Mouse (Mus musculus) heart, embryonic 14.5 days (tissue): ENCODE results near the gene Arih2. TPM values are rescaled to one million over a fixed set of nuclear protein-coding genes. Genes with fewer than 3 reads are reported as not detected.

ENCODE experiments used
- ATAC-seq: fragments of 200-750 bp; cut with Nextera tagmentation; 2 replicates; pipeline ENCODE4 v1.8.0; 2017; ENCODE audit warnings: low read depth, moderate TSS enrichment; ENCODE audit not compliant: insufficient number of reproducible peaks, insufficient read depth, low FRiP score
- H3K27ac ChIP-seq, 2 experiments: fragments of 200-500 bp in 1 of 2; fragments of 300-500 bp in 1 of 2; sonication (generic) in 1 of 2; replicated peaks in 1 of 2; 2 replicates each; pipeline ENCODE4 v1.5.1; 2012 to 2014; ENCODE audit warnings: low read depth in 2 of 2, low read length in 2 of 2, control low read depth in 1 of 2, mild to moderate bottlenecking in 1 of 2, mixed read lengths in 1 of 2; ENCODE audit not compliant: control insufficient read depth in 1 of 2, insufficient read depth in 1 of 2
- H3K27me3 ChIP-seq: fragments of 300-500 bp; sonication (generic); 2 replicates; pipeline ENCODE4 v1.6.1; 2014; ENCODE audit warnings: mild to moderate bottlenecking, low read length, control low read depth; ENCODE audit not compliant: control insufficient read depth, insufficient read depth
- H3K36me3 ChIP-seq: fragments of 300-500 bp; sonication (generic); 2 replicates; pipeline ENCODE4 v1.6.1; 2014; ENCODE audit warnings: mild to moderate bottlenecking, control low read depth, low read length, mixed read lengths; ENCODE audit not compliant: control insufficient read depth, insufficient read depth
- H3K4me1 ChIP-seq, 2 experiments: fragments of 200-500 bp in 1 of 2; fragments of 300-500 bp in 1 of 2; sonication (generic) in 1 of 2; 2 replicates each; pipeline ENCODE4 v1.6.1; 2012 to 2014; ENCODE audit warnings: low read length in 2 of 2, control low read depth in 1 of 2, mixed read lengths in 1 of 2; ENCODE audit not compliant: control insufficient read depth in 2 of 2, insufficient read depth in 2 of 2
- H3K4me2 ChIP-seq: fragments of 300-500 bp; sonication (generic); 2 replicates; pipeline ENCODE4 v1.6.1; 2014; ENCODE audit warnings: mild to moderate bottlenecking, low read length
- H3K4me3 ChIP-seq, 2 experiments: fragments of 200-500 bp in 1 of 2; fragments of 300-500 bp in 1 of 2; sonication (generic) in 1 of 2; 2 replicates each; pipeline ENCODE4 v1.5.1; 2012 to 2014; ENCODE audit warnings: low read length in 2 of 2, mild to moderate bottlenecking in 2 of 2, control low read depth in 1 of 2, low read depth in 1 of 2, moderate library complexity in 1 of 2; ENCODE audit not compliant: control insufficient read depth in 1 of 2, insufficient read depth in 1 of 2
- H3K9ac ChIP-seq: fragments of 300-500 bp; sonication (generic); 2 replicates; pipeline ENCODE4 v1.6.1; 2014; ENCODE audit warnings: mild to moderate bottlenecking, low read length
- H3K9me3 ChIP-seq: fragments of 300-500 bp; sonication (generic); 2 replicates; pipeline ENCODE4 v1.6.1; 2016; ENCODE audit warnings: low read length, control low read depth; ENCODE audit not compliant: control insufficient read depth
- WGBS: fragments of 180-500 bp; shearing (Covaris S2); extraction: QIAGEN DNeasy Blood & Tissue Kit; methylation state at CpG from one replicate; pipeline ENCODE4 v1.1.7; 2014; 5-methylcytosine and 5-hydroxymethylcytosine counted together
- microRNA counts: library from miRNA; unstranded; fragments of <30 nt; microRNA quantifications from one replicate; lab custom pipeline; 2016
- microRNA-seq: library from miRNA; unstranded; fragments of <30 nt; microRNA quantifications from one replicate; pipeline ENCODE4, GENCODE M21; 2016
- polyA plus RNA-seq: library from polyadenylated mRNA; unstranded; fragments of >200 nt; fragmentation: Nextera tagmentation; extraction: Ambion mirVana; gene quantifications from 2 replicates; pipeline ENCODE4 v1.2.1, GENCODE M21; 2014

Arih2 gene
- polyA plus RNA-seq, 1 experiment from 2014 or later, result 34.8 TPM

DNA sequence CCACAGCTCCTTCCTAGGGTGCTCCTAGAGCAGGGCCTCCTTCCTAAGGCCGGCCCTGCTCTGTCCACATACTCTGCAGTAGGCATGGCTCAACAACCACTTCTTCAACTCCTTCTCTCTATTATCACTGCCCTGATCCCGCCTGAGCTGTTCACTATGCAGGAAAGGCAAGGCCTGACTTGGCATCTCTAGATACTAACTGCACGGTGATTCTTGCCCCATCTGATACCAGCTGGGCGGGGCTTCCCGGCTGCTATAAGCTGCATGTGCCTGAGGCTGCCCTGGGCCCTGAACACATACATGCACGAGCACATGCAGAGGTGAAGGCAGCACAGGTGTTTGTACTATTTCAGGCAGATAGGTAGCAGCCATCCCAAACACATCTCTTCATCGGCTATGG lies 85.1 kb downstream of the Arih2 start:
- H3K4me3 ChIP-seq, result no peak overlapping the region
- no peak overlapping the region for H3K9ac ChIP-seq
- no peak overlapping the region for H3K4me2 ChIP-seq
- 82% methylated on average over 7 of the region's 7 CpGs for WGBS
- H3K36me3 ChIP-seq, result peaks cover 51% of the 10 kb centered on the region
- H3K9me3 ChIP-seq, result no peaks in the 10 kb centered on the region
- H3K27me3 ChIP-seq, result no peaks in the 10 kb centered on the region
- ATAC-seq, result no peak
- peaks cover 16 to 31% of the 10 kb centered on the region in 2 experiments for H3K4me1 ChIP-seq
- no peak overlapping the region for H3K27ac ChIP-seq

DNA sequence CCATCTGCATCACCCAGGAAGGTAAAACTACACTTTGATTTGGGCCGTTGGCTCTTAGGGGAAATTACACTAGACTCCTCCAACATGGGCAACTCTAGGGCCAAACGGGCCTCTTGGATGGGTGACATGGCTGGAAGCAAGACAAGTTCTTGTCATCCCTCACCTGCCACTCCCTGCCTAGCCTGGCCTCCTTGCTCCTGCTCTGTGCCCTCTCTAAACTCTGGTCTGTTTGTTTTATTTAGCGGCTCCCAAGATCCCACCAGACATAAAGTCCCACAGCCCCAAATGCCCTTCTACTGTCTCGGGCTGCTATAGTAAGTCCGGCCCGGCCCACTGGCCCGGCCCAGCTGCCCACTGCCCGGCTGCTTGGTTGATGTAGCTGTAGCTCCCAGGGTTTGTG lies 85.5 kb downstream of the Arih2 start:
- H3K9ac ChIP-seq, result no peak overlapping the region
- no peaks in the 10 kb centered on the region for H3K9me3 ChIP-seq
- no peak overlapping the region for H3K4me2 ChIP-seq
- WGBS, result 83% methylated on average over 8 of the region's 8 CpGs
- peaks cover 56% of the 10 kb centered on the region for H3K36me3 ChIP-seq
- ATAC-seq, result no peak
- no peaks in the 10 kb centered on the region for H3K27me3 ChIP-seq
- no peak overlapping the region for H3K4me3 ChIP-seq
- H3K27ac ChIP-seq, result no peak overlapping the region
- peaks cover 15 to 28% of the 10 kb centered on the region in 2 experiments for H3K4me1 ChIP-seq

DNA sequence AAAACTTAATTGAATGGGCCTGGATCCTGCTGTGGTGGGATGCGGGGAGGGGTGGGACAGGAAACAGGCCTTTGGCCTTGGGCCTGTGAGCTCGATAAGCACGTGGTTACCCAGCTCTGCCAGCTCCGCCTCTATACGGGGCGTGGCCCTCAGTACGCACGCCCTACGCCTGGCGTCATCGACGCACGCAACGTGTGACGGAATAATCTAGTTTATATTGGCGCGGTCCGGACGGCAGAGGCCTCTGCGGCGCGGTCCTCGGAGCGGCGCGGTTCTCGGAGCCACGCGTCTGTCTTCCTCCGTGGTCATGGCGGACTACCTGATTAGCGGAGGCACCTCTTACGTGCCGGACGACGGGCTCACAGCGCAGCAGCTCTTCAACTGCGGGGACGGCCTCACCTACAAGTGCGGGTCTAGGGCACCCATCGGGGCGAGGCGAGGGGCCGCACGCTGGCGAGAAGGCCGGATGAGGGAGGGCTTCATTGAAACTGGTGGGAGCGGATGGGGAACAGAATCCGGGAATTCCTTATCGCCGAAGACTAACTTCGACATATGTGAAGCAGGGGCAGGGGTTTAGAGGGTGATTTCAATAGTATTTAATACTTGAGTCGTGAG lies 88.9 kb downstream of the Arih2 start, which contains the start of gene Impdh2:
Gene Impdh2 (plus strand): TSS at position 60 of the 615 bp plus-strand sequence.
- WGBS, result under 1% methylated on average over 51 of the region's 53 CpGs
- H3K27ac ChIP-seq, result peak within 1 kb of the TSS; percentile 80 to 81
- ATAC-seq, result peak; percentile 96
- H3K9ac ChIP-seq, result peak within 1 kb of the TSS; percentile 83
- H3K4me2 ChIP-seq, result peak within 1 kb of the TSS; percentile 89
- peaks cover 5 to 12% of the 10 kb centered on the region in 2 experiments for H3K4me1 ChIP-seq
- peaks cover 82% of the 10 kb centered on the region for H3K36me3 ChIP-seq
- no peaks in the 10 kb centered on the region for H3K9me3 ChIP-seq
- peak within 1 kb of the TSS; percentile 64 to 65 for H3K4me3 ChIP-seq
- no peaks in the 10 kb centered on the region for H3K27me3 ChIP-seq

DNA sequence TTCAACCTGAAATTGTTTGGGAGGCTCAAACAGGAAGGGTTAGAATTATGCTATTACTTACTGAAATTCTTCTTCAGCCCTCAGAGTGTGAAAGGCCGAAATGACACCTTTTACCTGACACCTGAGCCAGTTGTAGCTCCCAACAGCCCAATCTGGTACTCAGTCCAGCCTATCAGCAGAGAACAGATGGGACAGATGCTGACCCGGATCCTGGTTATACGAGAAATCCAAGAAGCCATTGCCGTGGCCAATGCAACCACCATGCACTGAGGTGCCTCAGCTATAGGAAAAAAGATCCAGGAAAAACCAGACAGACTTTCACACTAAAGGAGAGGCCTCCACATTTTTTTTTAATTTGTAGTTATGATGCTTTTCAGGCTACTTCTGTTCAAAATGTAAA lies 90.0 kb downstream of the Arih2 start:
- no peaks in the 10 kb centered on the region for H3K9me3 ChIP-seq
- H3K36me3 ChIP-seq, result peaks cover 82% of the 10 kb centered on the region
- no peaks in the 10 kb centered on the region for H3K27me3 ChIP-seq
- WGBS, result 79% methylated on average over 4 of the region's 4 CpGs
- peaks cover 5 to 12% of the 10 kb centered on the region in 2 experiments for H3K4me1 ChIP-seq
- ATAC-seq, result no peak
- no peak overlapping the region for H3K4me3 ChIP-seq
- no peak overlapping the region for H3K27ac ChIP-seq
- H3K9ac ChIP-seq, result no peak overlapping the region
- no peak overlapping the region for H3K4me2 ChIP-seq

MicroRNAs within 50 kb of the gene (microRNA counts, 519-probe panel; counts per million panel counts)
- microRNA mmu-miR-191 (lab: Ali Mortazavi, UCI), result 4,906 counts per million, percentile 80 among the panel's probes with 10 or more counts
- 322 counts per million, percentile 70 among the panel's probes with 10 or more counts for microRNA mmu-miR-425 (lab: Ali Mortazavi, UCI)

Small RNAs within 50 kb of the gene (microRNA-seq; reads per million reads assigned to microRNA genes)
- not detected for gene Gm24083
- gene Gm26298, result not detected
- not detected for gene Mir191
- 2,083 reads per million, percentile 83 among the genes with 10 or more reads in this experiment for gene Mir425

Other genes starting within 250 kb of the Arih2 start
- 0.73 and 0.88 TPM in 2 replicates for gene Ccdc36, start 220.9 kb downstream of the Arih2 start, polyA plus RNA-seq
- gene BC048562, start 212.9 kb downstream of the Arih2 start, polyA plus RNA-seq, result not detected in 2 replicates
- gene Ccdc71, start 188.9 kb downstream of the Arih2 start, polyA plus RNA-seq, result 31.0 and 31.9 TPM in 2 replicates
- gene Klhdc8b, start 187.8 kb downstream of the Arih2 start, polyA plus RNA-seq, result 87.0 and 94.7 TPM in 2 replicates
- 38.9 and 41.5 TPM in 2 replicates for gene Lamb2, start 169.7 kb downstream of the Arih2 start, polyA plus RNA-seq
- gene Usp19, start 158.8 kb downstream of the Arih2 start, polyA plus RNA-seq, result 54.4 and 57.0 TPM in 2 replicates
- 62.8 and 78.8 TPM in 2 replicates for gene Qars, start 141.7 kb downstream of the Arih2 start, polyA plus RNA-seq
- 85.1 and 91.9 TPM in 2 replicates for gene Qrich1, start 132.6 kb downstream of the Arih2 start, polyA plus RNA-seq
- gene Impdh2, start 89.1 kb downstream of the Arih2 start, polyA plus RNA-seq, result 94.2 and 97.5 TPM in 2 replicates
- gene Ndufaf3, start 82.0 kb downstream of the Arih2 start, polyA plus RNA-seq, result 74.3 and 78.1 TPM in 2 replicates
- gene Dalrd3, start 79.5 kb downstream of the Arih2 start, polyA plus RNA-seq, result 71.8 and 71.9 TPM in 2 replicates
- 39.8 and 46.9 TPM in 2 replicates for gene Wdr6, start 70.6 kb downstream of the Arih2 start, polyA plus RNA-seq
- 16.1 and 20.6 TPM in 2 replicates for gene P4htm, start 51.7 kb downstream of the Arih2 start, polyA plus RNA-seq
- gene Slc25a20, start 12.7 kb upstream of the Arih2 start, polyA plus RNA-seq, result 50.2 and 65.3 TPM in 2 replicates
- 31.5 and 33.5 TPM in 2 replicates for gene Prkar2a, start 39.9 kb upstream of the Arih2 start, polyA plus RNA-seq
- gene Ip6k2, start 134.4 kb upstream of the Arih2 start, polyA plus RNA-seq, result 45.0 and 45.6 TPM in 2 replicates
- 8.5 and 10.5 TPM in 2 replicates for gene Nckipsd, start 159.0 kb upstream of the Arih2 start, polyA plus RNA-seq
- 0.01 and 0.12 TPM in 2 replicates for gene Celsr3, start 176.9 kb upstream of the Arih2 start, polyA plus RNA-seq
- gene Slc26a6, start 203.9 kb upstream of the Arih2 start, polyA plus RNA-seq, result 7.6 and 8.7 TPM in 2 replicates